Mouse (Mus musculus): Measurements from ENCODE around the gene Foxe1. TPM values are rescaled to one million over a fixed set of nuclear protein-coding genes. Genes with fewer than 3 reads are reported as not detected.

Foxe1 gene
- polyA plus RNA-seq (2015; fragmentation: Nextera tagmentation; extraction: Ambion mirVana), result not detected in 2 replicates

DNA sequence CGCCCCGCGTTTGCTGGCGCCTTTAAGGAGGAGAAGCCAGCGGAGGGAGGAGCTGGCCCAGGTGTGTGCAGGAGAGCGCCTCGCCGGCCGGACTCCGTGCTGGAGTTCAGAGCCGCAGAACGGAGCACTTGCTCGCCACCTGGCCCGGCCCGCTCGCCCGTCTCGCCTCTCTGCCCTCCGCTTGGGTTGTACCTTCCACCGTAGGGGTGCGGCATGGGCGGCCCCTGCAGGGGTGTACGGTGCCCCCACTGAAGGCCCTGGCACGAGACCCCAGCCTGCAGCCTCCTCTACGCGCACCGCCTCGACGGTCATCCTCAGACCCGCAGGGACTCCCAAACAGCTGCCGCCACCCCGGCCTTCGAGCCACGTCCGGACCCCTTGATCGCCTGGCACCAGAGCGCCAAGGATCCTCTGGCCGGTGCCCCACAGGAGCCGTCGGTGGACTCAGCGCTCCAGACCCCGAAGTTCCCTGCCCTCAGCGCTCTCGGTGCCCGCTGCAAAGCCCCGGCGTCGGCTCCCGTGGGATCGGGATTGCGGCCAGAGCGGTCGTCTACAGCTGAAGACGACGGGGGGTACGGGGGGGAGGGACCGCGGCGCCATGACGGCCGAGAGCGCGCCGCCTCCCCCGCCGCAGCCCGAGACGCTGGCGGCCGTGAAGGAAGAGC, at the start of gene Foxe1:
Gene Foxe1 (plus strand): TSS at position 14 of the 665 bp plus-strand sequence.

DNA sequence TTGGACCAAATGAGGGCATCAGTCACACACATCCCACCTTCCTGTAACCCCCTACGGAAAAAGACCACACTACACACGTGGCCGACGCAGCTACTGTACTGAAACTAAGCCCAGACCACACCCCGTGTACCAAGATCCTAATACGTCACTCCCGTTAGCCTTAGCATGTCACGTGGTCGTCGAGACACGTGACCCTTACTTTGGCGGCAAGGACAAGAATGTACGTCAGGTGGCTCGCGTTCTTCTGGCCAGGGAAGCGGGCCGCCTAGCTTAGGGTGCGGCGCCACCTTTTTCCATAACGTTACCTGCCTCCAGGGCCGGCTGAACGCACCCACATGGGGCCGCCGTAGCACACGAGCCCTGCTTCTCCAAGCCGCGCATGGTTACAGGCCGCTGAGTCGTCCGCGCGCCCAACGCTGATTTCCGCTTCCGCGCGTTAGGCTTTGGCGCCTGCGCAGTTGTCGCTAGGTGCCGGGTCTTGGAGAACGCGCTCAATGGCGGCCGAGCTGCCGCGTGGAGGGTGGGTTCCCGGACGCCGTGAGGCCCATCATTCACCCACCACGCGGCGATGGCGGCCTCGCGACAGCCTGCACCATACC, 45.7 kb downstream of the Foxe1 start, which contains the start of gene Trmo:
Gene Trmo (minus strand): TSS at position 425 of the 599 bp plus-strand sequence.

Other genes starting within 250 kb of the Foxe1 start
- gene Ncbp1, start 205.0 kb upstream of the Foxe1 start, polyA plus RNA-seq (2015; fragmentation: Nextera tagmentation; extraction: Ambion mirVana), result 22.1 and 26.3 TPM in 2 replicates
- gene Tstd2, start 204.9 kb upstream of the Foxe1 start, polyA plus RNA-seq (2015; fragmentation: Nextera tagmentation; extraction: Ambion mirVana), result 17.8 and 21.5 TPM in 2 replicates
- gene Xpa, start 147.3 kb upstream of the Foxe1 start, polyA plus RNA-seq (2015; fragmentation: Nextera tagmentation; extraction: Ambion mirVana), result 26.6 and 28.4 TPM in 2 replicates
- 6.2 and 6.6 TPM in 2 replicates for gene Trmo, start 45.8 kb downstream of the Foxe1 start, polyA plus RNA-seq (2015; fragmentation: Nextera tagmentation; extraction: Ambion mirVana)
- 0.35 and 0.56 TPM in 2 replicates for gene Hemgn, start 69.9 kb downstream of the Foxe1 start, polyA plus RNA-seq (2015; fragmentation: Nextera tagmentation; extraction: Ambion mirVana)
- gene Anp32b, start 107.3 kb downstream of the Foxe1 start, polyA plus RNA-seq (2015; fragmentation: Nextera tagmentation; extraction: Ambion mirVana), result 114 and 126 TPM in 2 replicates
- gene Nans, start 145.6 kb downstream of the Foxe1 start, polyA plus RNA-seq (2015; fragmentation: Nextera tagmentation; extraction: Ambion mirVana), result 46.2 and 49.6 TPM in 2 replicates
- gene Trim14, start 192.5 kb downstream of the Foxe1 start, polyA plus RNA-seq (2015; fragmentation: Nextera tagmentation; extraction: Ambion mirVana), result 3.2 and 4.1 TPM in 2 replicates